Mouse (Mus musculus): Measurements from ENCODE around the gene Snx10.

GRCm38 (mm10) chr6:51542147-51542546, 18.4 kb downstream of the Snx10 start:
- TF ChIP-seq CTCF (IDR thresholded peaks at IDR 0.05; ENCODE audit: low read depth) = no peak
- TF ChIP-seq EP300 (IDR thresholded peaks at IDR 0.05; ENCODE audit: low read depth) = no peak
